Mouse (Mus musculus): ENCODE measurements around the gene Twist1. TPM values are rescaled to one million over a fixed set of nuclear protein-coding genes. Genes with fewer than 3 reads are reported as not detected.

Gene Twist1
- polyA plus RNA-seq (2014; fragmentation: Nextera tagmentation; extraction: Ambion mirVana) = 7.5 and 8.2 TPM in 2 replicates

DNA sequence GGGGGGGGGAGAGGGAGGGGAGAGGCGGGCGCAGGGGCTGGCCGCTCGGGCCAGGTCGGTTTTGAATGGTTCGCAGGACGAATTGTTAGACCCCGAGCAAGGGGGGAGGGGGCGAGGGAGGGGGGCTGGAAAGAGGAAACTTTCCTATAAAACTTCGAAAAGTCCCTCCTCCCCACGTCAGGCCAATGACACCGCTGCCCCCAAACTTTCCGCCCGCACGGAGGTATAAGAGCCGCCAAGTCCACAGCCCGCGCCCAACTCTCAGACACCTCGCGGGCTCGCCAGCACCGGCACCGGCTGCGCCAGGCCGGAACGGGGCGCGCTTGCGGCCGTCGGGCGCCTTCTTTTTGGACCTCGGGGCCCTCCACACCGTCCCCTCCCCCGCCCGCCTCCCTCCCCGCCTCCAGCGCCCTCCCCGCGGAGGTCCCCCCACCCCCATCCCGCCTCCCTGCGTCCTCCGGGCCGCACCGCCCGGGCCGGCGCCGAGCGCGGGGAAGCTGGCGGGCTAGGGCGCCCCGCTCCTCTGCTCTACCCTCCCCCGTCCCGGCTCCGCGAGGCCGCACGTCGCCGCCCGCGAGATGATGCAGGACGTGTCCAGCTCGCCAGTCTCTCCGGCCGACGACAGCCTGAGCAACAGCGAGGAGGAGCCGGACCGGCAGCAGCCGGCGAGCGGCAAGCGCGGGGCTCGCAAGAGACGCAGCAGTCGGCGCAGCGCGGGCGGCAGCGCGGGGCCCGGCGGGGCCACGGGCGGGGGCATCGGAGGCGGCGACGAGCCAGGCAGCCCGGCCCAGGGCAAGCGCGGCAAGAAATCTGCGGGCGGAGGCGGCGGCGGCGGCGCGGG is at the start of gene Twist1:
Gene Twist1, plus strand, starts transcription at position 272 of the 841 bp plus-strand sequence.
- under 1% methylated on average over 84 of the region's 105 CpGs for WGBS
- Histone ChIP-seq H3K9ac (replicated peaks; ENCODE audit: low read depth, low read length) (peak within 1 kb of the TSS; percentile 67), H3K36me3 (ENCODE audit: control insufficient read depth, insufficient read depth, low read length) (no peaks in the 10 kb centered on the region), H3K27ac (ENCODE audit: low read length) (peak within 1 kb of the TSS; percentile 48), H3K9me3 (ENCODE audit: control insufficient read depth, low read depth, low read length) (no peaks in the 10 kb centered on the region), H3K27me3 (ENCODE audit: control insufficient read depth, insufficient read depth, low read length) (peaks cover 43% of the 10 kb centered on the region), H3K4me2 (replicated peaks; ENCODE audit: low read depth, low read length) (peak within 1 kb of the TSS; percentile 68), H3K4me3 (ENCODE audit: low read depth, low read length) (peak within 1 kb of the TSS; percentile 61), H3K4me1 (ENCODE audit: control insufficient read depth, insufficient read depth, low read length) (0 out of 2 replicates have a peak, but pooled peaks cover 7% of the 10 kb centered on the region)
- ATAC-seq (ENCODE audit: insufficient number of reproducible peaks, insufficient read depth, low FRiP score, low read depth) = peak; percentile 78

DNA sequence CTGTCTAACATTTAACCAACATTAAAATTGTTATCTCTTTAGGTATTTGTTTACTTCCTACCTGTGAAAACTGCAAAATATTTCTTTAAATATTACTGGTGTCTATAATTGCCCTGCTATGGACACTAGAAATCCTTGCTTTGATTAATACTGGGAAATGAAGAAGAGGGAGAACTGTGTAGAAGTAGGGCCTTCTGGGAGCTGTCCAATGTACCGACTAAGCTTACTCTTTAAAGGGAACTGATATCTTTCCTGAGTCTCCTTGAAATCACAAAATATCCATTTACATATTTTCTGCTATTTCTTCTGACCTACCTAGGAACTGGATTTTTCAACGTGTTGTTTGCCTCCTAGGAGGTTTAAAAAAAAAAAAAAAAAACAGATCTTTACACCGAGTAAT is 30.7 kb upstream of the Twist1 start:
- peaks cover 21% of the 10 kb centered on the region for H3K27me3 ChIP-seq (ENCODE audit: control insufficient read depth, insufficient read depth, low read length)

DNA sequence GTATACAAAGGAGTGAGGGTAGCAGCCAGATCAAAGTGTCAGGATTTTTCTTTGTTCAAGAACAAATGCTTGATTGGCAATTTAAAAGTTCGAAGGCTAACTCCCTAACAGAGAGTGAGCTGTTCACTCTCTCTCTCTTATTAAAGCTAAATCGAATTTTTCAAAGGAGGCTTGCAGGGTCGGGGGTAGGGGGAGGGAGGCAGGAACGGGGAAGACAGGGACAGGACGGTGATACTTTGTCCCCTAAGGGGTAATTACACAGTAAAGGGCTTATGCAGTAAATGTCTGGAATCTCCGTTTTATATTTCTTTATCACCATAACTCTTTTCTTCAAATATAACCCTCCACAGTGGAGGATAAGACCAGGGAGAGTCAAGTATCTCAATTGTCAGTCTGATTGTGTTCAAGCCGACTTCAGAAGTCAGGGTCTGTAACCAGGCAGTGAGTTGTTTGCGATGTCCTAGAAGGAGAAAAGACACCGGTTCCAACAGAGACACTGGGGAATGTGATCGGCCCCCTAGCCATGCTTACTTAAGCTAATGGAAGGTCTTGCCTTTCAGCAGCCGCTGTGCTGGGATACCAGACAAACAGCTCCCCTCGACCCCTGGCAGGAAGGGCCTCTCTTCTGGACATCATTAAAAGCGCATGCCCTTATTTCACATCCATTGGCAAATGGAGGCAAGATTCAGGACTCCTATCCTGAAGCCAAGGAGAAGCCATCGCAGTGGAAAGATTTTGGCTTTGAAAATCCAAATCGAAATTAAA is 30.0 kb upstream of the Twist1 start:
- Histone ChIP-seq H3K36me3 (ENCODE audit: control insufficient read depth, insufficient read depth, low read length) (no peaks in the 10 kb centered on the region), H3K4me3 (ENCODE audit: low read depth, low read length) (no peak overlapping the region), H3K4me1 (ENCODE audit: control insufficient read depth, insufficient read depth, low read length) (no peaks in the 10 kb centered on the region), H3K9me3 (ENCODE audit: control insufficient read depth, low read depth, low read length) (no peaks in the 10 kb centered on the region), H3K4me2 (replicated peaks; ENCODE audit: low read depth, low read length) (no peak overlapping the region), H3K27ac (ENCODE audit: low read length) (no peak overlapping the region), H3K27me3 (ENCODE audit: control insufficient read depth, insufficient read depth, low read length) (peaks cover 21% of the 10 kb centered on the region), H3K9ac (replicated peaks; ENCODE audit: low read depth, low read length) (no peak overlapping the region)
- WGBS = 3% methylated on average over 15 of the region's 15 CpGs
- no peak for ATAC-seq (ENCODE audit: insufficient number of reproducible peaks, insufficient read depth, low FRiP score, low read depth)

More for the DNA sequence above, 30.7 kb upstream of the Twist1 start:
- no peak for ATAC-seq (ENCODE audit: insufficient number of reproducible peaks, insufficient read depth, low FRiP score, low read depth)
- H3K4me3 ChIP-seq (ENCODE audit: low read depth, low read length) = no peak overlapping the region
- H3K4me1 ChIP-seq (ENCODE audit: control insufficient read depth, insufficient read depth, low read length) = no peaks in the 10 kb centered on the region
- H3K36me3 ChIP-seq (ENCODE audit: control insufficient read depth, insufficient read depth, low read length) = no peaks in the 10 kb centered on the region
- WGBS = 11% methylated on average over 3 of the region's 3 CpGs
- H3K4me2 ChIP-seq (replicated peaks; ENCODE audit: low read depth, low read length) = no peak overlapping the region
- no peak overlapping the region for H3K9ac ChIP-seq (replicated peaks; ENCODE audit: low read depth, low read length)
- no peaks in the 10 kb centered on the region for H3K9me3 ChIP-seq (ENCODE audit: control insufficient read depth, low read depth, low read length)
- no peak overlapping the region for H3K27ac ChIP-seq (ENCODE audit: low read length)

DNA sequence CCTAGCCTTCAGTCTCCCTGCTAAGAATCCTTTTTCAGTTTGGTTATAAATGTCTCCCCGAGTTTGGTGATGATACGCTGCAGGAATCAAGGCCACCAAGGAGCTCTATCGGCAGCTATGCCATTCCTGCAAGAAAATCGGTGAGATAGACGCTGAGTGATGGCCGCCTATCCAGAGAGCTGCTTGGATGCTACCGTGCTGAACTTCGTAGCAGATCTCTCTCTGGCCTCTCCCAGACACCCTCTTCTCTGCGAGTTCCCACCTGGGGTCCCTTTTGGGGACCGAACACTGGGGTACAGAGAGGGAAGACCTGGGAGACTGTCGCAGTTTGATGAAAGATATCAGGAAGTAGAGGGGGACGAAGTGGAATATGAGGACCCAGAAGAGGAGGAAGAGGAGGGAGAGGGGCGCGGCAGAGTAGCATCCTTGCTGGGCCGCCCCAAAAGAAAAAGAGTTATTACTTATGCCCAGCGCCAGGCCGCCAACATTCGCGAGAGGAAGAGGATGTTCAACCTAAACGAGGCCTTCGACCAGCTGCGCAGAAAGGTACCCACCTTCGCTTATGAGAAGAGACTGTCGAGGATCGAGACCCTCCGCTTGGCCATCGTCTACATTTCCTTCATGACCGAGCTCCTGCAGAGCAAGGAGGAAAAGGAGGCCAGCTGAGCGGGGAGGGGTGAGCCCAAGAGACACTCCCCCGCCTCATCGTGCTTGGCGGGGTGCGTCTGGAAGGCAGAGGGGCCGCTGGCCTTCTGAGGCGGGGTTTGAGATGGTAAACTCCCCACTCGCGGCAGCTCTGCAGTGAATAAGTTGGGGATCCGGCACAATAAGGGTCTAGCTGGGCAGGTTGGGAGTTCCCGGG is 28.9 kb upstream of the Twist1 start, which contains the start of gene Ferd3l:
Gene Ferd3l, plus strand, starts transcription at position 95 of the 862 bp plus-strand sequence.
- Histone ChIP-seq H3K27me3 (ENCODE audit: control insufficient read depth, insufficient read depth, low read length) (peaks cover 21% of the 10 kb centered on the region), H3K4me2 (replicated peaks; ENCODE audit: low read depth, low read length) (peak within 1 kb of the TSS; percentile 17; the same call in 1 of the 2 replicates), H3K9ac (replicated peaks; ENCODE audit: low read depth, low read length) (no peak within 1 kb of the TSS), H3K4me1 (ENCODE audit: control insufficient read depth, insufficient read depth, low read length) (no peaks in the 10 kb centered on the region), H3K36me3 (ENCODE audit: control insufficient read depth, insufficient read depth, low read length) (no peaks in the 10 kb centered on the region), H3K4me3 (ENCODE audit: low read depth, low read length) (peak within 1 kb of the TSS; percentile 15), H3K9me3 (ENCODE audit: control insufficient read depth, low read depth, low read length) (no peaks in the 10 kb centered on the region), H3K27ac (ENCODE audit: low read length) (no peak within 1 kb of the TSS)
- WGBS = 2% methylated on average over 39 of the region's 39 CpGs
- no peak for ATAC-seq (ENCODE audit: insufficient number of reproducible peaks, insufficient read depth, low FRiP score, low read depth)

DNA sequence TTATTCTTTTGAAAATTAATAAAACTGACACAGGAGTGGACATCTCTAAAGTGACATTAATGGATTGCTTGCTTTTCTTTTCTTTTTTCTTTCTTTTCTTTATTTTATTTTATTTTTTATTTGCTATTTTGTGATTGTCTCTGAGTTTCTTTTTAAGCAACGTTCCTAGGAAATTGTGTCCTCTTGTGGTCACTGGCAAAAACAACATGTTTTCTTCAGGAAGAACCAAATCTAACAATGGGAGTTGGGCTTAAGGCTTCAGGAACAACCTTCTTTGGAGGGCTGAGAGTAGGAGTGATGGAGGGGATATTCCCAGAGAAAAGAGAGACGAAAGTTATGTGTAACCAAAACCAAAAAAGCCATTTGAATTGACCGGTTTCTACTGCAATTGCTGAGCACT is 4.6 kb upstream of the Twist1 start:
- Histone ChIP-seq H3K9me3 (ENCODE audit: control insufficient read depth, low read depth, low read length) (no peaks in the 10 kb centered on the region), H3K4me3 (ENCODE audit: low read depth, low read length) (no peak overlapping the region), H3K36me3 (ENCODE audit: control insufficient read depth, insufficient read depth, low read length) (no peaks in the 10 kb centered on the region), H3K9ac (replicated peaks; ENCODE audit: low read depth, low read length) (no peak overlapping the region), H3K4me1 (ENCODE audit: control insufficient read depth, insufficient read depth, low read length) (0 out of 2 replicates have a peak, but pooled peaks cover 7% of the 10 kb centered on the region), H3K4me2 (replicated peaks; ENCODE audit: low read depth, low read length) (no peak overlapping the region), H3K27ac (ENCODE audit: low read length) (no peak overlapping the region), H3K27me3 (ENCODE audit: control insufficient read depth, insufficient read depth, low read length) (peaks cover 25% of the 10 kb centered on the region)
- WGBS = 8% methylated on average over 3 of the region's 3 CpGs
- ATAC-seq (ENCODE audit: insufficient number of reproducible peaks, insufficient read depth, low FRiP score, low read depth) = no peak

DNA sequence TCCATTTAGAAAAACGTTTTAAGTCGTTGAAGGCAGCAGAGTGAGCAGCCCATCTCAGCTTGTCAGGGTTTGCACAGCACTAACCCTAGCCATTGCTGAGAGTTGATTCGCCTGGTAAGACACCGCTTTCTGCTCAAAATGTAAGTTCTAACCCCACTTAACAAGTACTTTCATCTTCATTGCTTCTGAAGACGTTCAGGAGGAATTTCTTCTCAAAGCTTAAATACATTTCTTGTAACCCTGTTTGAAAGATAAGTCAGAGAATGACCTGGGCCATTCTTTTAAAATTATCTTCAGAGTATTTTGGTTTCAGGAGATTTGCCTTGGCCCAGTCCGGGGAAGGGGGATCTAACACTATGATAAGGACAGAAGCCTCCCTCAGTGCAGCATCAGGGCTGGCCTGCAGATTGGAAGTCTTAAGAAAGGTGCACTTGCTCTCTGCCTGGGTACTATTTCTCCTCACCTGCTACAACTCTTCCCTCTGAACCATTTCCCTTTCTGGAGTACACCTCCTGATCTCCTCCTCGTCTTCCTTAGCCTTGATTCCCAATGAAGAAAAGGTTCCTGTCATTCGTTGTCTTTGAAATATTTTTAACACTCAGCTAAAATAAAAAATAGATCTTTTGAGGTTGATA is 2.4 kb upstream of the Twist1 start:
- H3K36me3 ChIP-seq (ENCODE audit: control insufficient read depth, insufficient read depth, low read length) = no peaks in the 10 kb centered on the region
- H3K9me3 ChIP-seq (ENCODE audit: control insufficient read depth, low read depth, low read length) = no peaks in the 10 kb centered on the region
- H3K4me2 ChIP-seq (replicated peaks; ENCODE audit: low read depth, low read length) = no peak overlapping the region
- ATAC-seq (ENCODE audit: insufficient number of reproducible peaks, insufficient read depth, low FRiP score, low read depth) = no peak
- H3K9ac ChIP-seq (replicated peaks; ENCODE audit: low read depth, low read length) = no peak overlapping the region
- no peak overlapping the region for H3K4me3 ChIP-seq (ENCODE audit: low read depth, low read length)
- peaks cover 36% of the 10 kb centered on the region for H3K27me3 ChIP-seq (ENCODE audit: control insufficient read depth, insufficient read depth, low read length)
- H3K27ac ChIP-seq (ENCODE audit: low read length) = no peak overlapping the region
- 24% methylated on average over 8 of the region's 8 CpGs for WGBS
- H3K4me1 ChIP-seq (ENCODE audit: control insufficient read depth, insufficient read depth, low read length) = 0 out of 2 replicates have a peak, but pooled peaks cover 7% of the 10 kb centered on the region

DNA sequence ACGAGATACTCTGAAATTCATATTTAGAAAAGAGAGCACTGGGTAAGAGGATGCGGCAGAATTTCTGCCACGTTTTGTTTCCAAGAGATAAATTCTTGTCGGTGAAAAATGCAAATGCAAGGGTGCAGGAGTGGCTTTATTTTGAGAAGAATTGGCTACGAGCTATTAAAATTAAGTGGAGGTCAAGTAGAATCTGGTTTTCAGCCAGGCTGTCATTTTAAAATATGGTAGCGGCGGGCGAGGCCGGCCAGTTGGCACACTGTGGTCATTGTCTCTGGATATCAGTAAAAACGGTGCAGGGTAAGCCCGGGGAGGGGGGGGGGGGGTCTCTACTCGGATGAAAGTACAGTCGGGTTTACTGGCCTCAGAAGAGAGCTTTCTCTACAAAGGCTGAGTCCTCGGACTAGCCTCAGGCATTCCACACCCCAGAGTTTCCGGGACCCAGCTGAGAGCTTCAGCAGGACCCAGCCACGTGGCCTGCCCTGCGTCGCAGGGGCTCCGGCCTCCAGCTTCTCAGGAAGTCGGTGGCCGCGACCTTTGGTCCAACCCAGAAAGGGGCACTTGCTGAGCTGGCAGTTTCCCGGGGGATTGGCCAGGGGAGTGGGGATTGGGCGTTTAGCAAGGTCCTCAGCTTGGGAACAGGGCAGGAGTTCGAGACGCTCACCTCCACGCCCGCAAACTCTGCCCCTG is 1.7 kb upstream of the Twist1 start:
- WGBS = 6% methylated on average over 28 of the region's 28 CpGs
- H3K9ac ChIP-seq (replicated peaks; ENCODE audit: low read depth, low read length) = no peak overlapping the region
- ATAC-seq (ENCODE audit: insufficient number of reproducible peaks, insufficient read depth, low FRiP score, low read depth) = no peak

More for the DNA sequence above, 1.7 kb upstream of the Twist1 start:
- Histone ChIP-seq H3K27me3 (ENCODE audit: control insufficient read depth, insufficient read depth, low read length) (peaks cover 38% of the 10 kb centered on the region), H3K27ac (ENCODE audit: low read length) (no peak overlapping the region), H3K4me3 (ENCODE audit: low read depth, low read length) (peak overlapping the region; percentile 61), H3K4me2 (replicated peaks; ENCODE audit: low read depth, low read length) (peak overlapping the region; percentile 41), H3K9me3 (ENCODE audit: control insufficient read depth, low read depth, low read length) (no peaks in the 10 kb centered on the region), H3K36me3 (ENCODE audit: control insufficient read depth, insufficient read depth, low read length) (no peaks in the 10 kb centered on the region), H3K4me1 (ENCODE audit: control insufficient read depth, insufficient read depth, low read length) (0 out of 2 replicates have a peak, but pooled peaks cover 7% of the 10 kb centered on the region)
